16 mouse cellular contexts compared by ENCODE assay signal in genomic region chr14:46604156-46604885, GRCm38 (mm10).
DNase-seq lines count a peak whose midpoint lies in the region; ATAC-seq and TF ChIP-seq lines count a peak whose summit lies in the region.
"Had no signal": no experiment of that assay in that cellular context is flagged by ENCODE, and none has a peak within 500 bp of the region (broad histone marks: within the 10 kb centered on the region; RNA-seq: fewer than 3 reads in every experiment).

No protein-coding gene starts in this region.

- peak overlapping the region; percentile 53; the same call in 1 of the 2 replicates for H3K4me2 ChIP-seq in heart, embryonic 11.5 days
- H3K4me2 ChIP-seq in midbrain, embryonic 13.5 days (replicated peaks), result no peak overlapping the region
- no peak overlapping the region for H3K4me2 ChIP-seq in midbrain, embryonic 16.5 days (ENCODE audit: low read length)
- no peak overlapping the region for H3K4me2 ChIP-seq in hindbrain, postnatal 0 days (ENCODE audit: low read depth, low read length)
- peak overlapping the region; percentile 56; the same call in 1 of the 2 replicates for H3K4me2 ChIP-seq in neural tube, embryonic 15.5 days
- H3K4me2 ChIP-seq: liver, embryonic 15.5 days had no signal

- no peaks in the 10 kb centered on the region for H3K9me3 ChIP-seq in heart, embryonic 11.5 days (replicated peaks; ENCODE audit: control insufficient read depth, low read length)
- 0 out of 2 replicates have a peak, but pooled peaks cover 4% of the 10 kb centered on the region for H3K9me3 ChIP-seq in midbrain, embryonic 13.5 days
- no peaks in the 10 kb centered on the region for H3K9me3 ChIP-seq in midbrain, embryonic 16.5 days (replicated peaks; ENCODE audit: control insufficient read depth, low read length, poor library complexity, severe bottlenecking)
- no peaks in the 10 kb centered on the region for H3K9me3 ChIP-seq in hindbrain, postnatal 0 days (ENCODE audit: low read length)
- no peaks in the 10 kb centered on the region for H3K9me3 ChIP-seq in neural tube, embryonic 15.5 days (replicated peaks)
- H3K9me3 ChIP-seq: liver, embryonic 15.5 days had no signal

- H3K27me3 ChIP-seq in heart, embryonic 11.5 days (ENCODE audit: control insufficient read depth, insufficient read depth, low read length), result no peaks in the 10 kb centered on the region
- peaks cover 4% of the 10 kb centered on the region; the same call in 1 of the 2 replicates for H3K27me3 ChIP-seq in midbrain, embryonic 13.5 days
- no peaks in the 10 kb centered on the region for H3K27me3 ChIP-seq in midbrain, embryonic 16.5 days (ENCODE audit: control insufficient read depth, insufficient read depth, low read depth, low read length)
- H3K27me3 ChIP-seq in hindbrain, postnatal 0 days (ENCODE audit: insufficient read depth, low read length), result no peaks in the 10 kb centered on the region
- no peaks in the 10 kb centered on the region; the same call in 1 of the 2 replicates for H3K27me3 ChIP-seq in neural tube, embryonic 15.5 days (replicated peaks)

- H3K27ac ChIP-seq in heart, embryonic 11.5 days (ENCODE audit: low read depth, low read length), result no peak overlapping the region
- H3K27ac ChIP-seq in midbrain, embryonic 13.5 days, result no peak overlapping the region
- no peak overlapping the region for H3K27ac ChIP-seq in midbrain, embryonic 16.5 days (ENCODE audit: low read length)
- no peak overlapping the region for H3K27ac ChIP-seq in hindbrain, postnatal 0 days
- no peak overlapping the region for H3K27ac ChIP-seq in neural tube, embryonic 15.5 days (replicated peaks)
- H3K27ac ChIP-seq: liver, embryonic 15.5 days had no signal

- peaks cover 5% of the 10 kb centered on the region; the same call in 1 of the 2 replicates for H3K4me1 ChIP-seq in heart, embryonic 11.5 days (ENCODE audit: control insufficient read depth, insufficient read depth, low read length)
- H3K4me1 ChIP-seq in midbrain, embryonic 13.5 days (replicated peaks), result peaks cover 9% of the 10 kb centered on the region
- peaks cover 5% of the 10 kb centered on the region; the same call in 1 of the 2 replicates for H3K4me1 ChIP-seq in midbrain, embryonic 16.5 days (ENCODE audit: control insufficient read depth, insufficient read depth, low read length)
- 0 out of 2 replicates have a peak, but pooled peaks cover 13% of the 10 kb centered on the region for H3K4me1 ChIP-seq in hindbrain, postnatal 0 days (ENCODE audit: insufficient read depth, low read length)
- H3K4me1 ChIP-seq in neural tube, embryonic 15.5 days, result peaks cover 13% of the 10 kb centered on the region

- no peak for DNase-seq in heart, adult 8-10 months (ENCODE audit: low spot score)
- DNase-seq in hindbrain, postnatal 0 days (ENCODE audit: low spot score), result no peak
- DNase-seq in natural killer cell, adult 2 months (ENCODE audit: low spot score in 2 of 2), result no peak
- no peak for DNase-seq in layer of hippocampus, postnatal 25 days (ENCODE audit: extremely low spot score in 1 of 2, low spot score in 1 of 2)
- DNase-seq: adrenal gland, adult 2 months; cerebellum, adult 11-12 months; heart, postnatal 10 days; kidney, postnatal 14 days; layer of hippocampus, adult 9-11 months had no signal

- no peak overlapping the region for H3K9ac ChIP-seq in heart, embryonic 11.5 days (ENCODE audit: low read depth, low read length)
- H3K9ac ChIP-seq in midbrain, embryonic 13.5 days (replicated peaks), result no peak overlapping the region
- no peak overlapping the region for H3K9ac ChIP-seq in midbrain, embryonic 16.5 days (ENCODE audit: low read depth, low read length)
- H3K9ac ChIP-seq in hindbrain, postnatal 0 days (replicated peaks; ENCODE audit: low read length), result no peak overlapping the region
- H3K9ac ChIP-seq in neural tube, embryonic 15.5 days (replicated peaks), result no peak overlapping the region
- H3K9ac ChIP-seq: liver, embryonic 15.5 days had no signal

- no peak overlapping the region for H3K4me3 ChIP-seq in heart, embryonic 11.5 days (ENCODE audit: low read depth, low read length)
- H3K4me3 ChIP-seq in midbrain, embryonic 13.5 days (replicated peaks), result no peak overlapping the region
- H3K4me3 ChIP-seq in midbrain, embryonic 16.5 days (ENCODE audit: low read depth, low read length), result no peak overlapping the region
- no peak overlapping the region for H3K4me3 ChIP-seq in hindbrain, postnatal 0 days (ENCODE audit: low read length)
- H3K4me3 ChIP-seq in neural tube, embryonic 15.5 days (replicated peaks), result no peak overlapping the region
- H3K4me3 ChIP-seq: liver, embryonic 15.5 days had no signal

- no peak for ATAC-seq in heart, embryonic 11.5 days (replicated peaks; ENCODE audit: insufficient number of reproducible peaks, low FRiP score, low TSS enrichment)
- peak; percentile 27; the same call in 1 of the 2 replicates for ATAC-seq in midbrain, embryonic 13.5 days
- no peak for ATAC-seq in midbrain, embryonic 16.5 days
- peak; percentile 10; the same call in 1 of the 2 replicates for ATAC-seq in hindbrain, postnatal 0 days
- no peak for ATAC-seq in neural tube, embryonic 15.5 days (ENCODE audit: low FRiP score)
- ATAC-seq: intestine, embryonic 16.5 days had no signal

- H3K36me3 ChIP-seq in heart, embryonic 11.5 days (ENCODE audit: control insufficient read depth, insufficient read depth, low read length), result no peaks in the 10 kb centered on the region
- H3K36me3 ChIP-seq in midbrain, embryonic 13.5 days, result no peaks in the 10 kb centered on the region
- H3K36me3 ChIP-seq in midbrain, embryonic 16.5 days (ENCODE audit: control insufficient read depth, insufficient read depth, low read length), result no peaks in the 10 kb centered on the region
- no peaks in the 10 kb centered on the region for H3K36me3 ChIP-seq in hindbrain, postnatal 0 days (ENCODE audit: insufficient read depth, low read length)
- no peaks in the 10 kb centered on the region for H3K36me3 ChIP-seq in neural tube, embryonic 15.5 days
- H3K36me3 ChIP-seq: G1E; liver, embryonic 15.5 days had no signal

- no peak for TF ChIP-seq CTCF in hindbrain, postnatal 0 days (IDR thresholded peaks at IDR 0.05; ENCODE audit: low read depth)

- 81% methylated on average over 14 of the region's 14 CpGs for WGBS in heart, embryonic 11.5 days (ENCODE audit: insufficient replicate concordance)
- 88% methylated on average over 14 of the region's 14 CpGs for WGBS in midbrain, embryonic 13.5 days
- 87% methylated on average over 14 of the region's 14 CpGs for WGBS in midbrain, embryonic 16.5 days
- WGBS in hindbrain, postnatal 0 days, result 83% methylated on average over 14 of the region's 14 CpGs
- 81% methylated on average over 14 of the region's 14 CpGs for WGBS in neural tube, embryonic 15.5 days

Comparison
In these comparisons a context has a peak if more than half of its experiments do, and no peak if none do; other contexts are left out.
1. ATAC-seq: peak in midbrain, embryonic 13.5 days (single experiment) and hindbrain, postnatal 0 days (single experiment); none in heart, embryonic 11.5 days (single experiment), midbrain, embryonic 16.5 days (single experiment) and neural tube, embryonic 15.5 days (single experiment).
2. H3K4me2 ChIP-seq: peak in heart, embryonic 11.5 days (single experiment) and neural tube, embryonic 15.5 days (single experiment); none in midbrain, embryonic 13.5 days (single experiment), midbrain, embryonic 16.5 days (single experiment) and hindbrain, postnatal 0 days (single experiment).